In genomic region chr11:57051666-57052562, GRCm38 (mm10) we compare ENCODE assay signal across 10 mouse cellular contexts. TPM values are rescaled to one million over a fixed set of nuclear protein-coding genes. Genes with fewer than 3 reads are reported as not detected.
DNase-seq lines count a peak whose midpoint lies in the region; ATAC-seq and TF ChIP-seq lines count a peak whose summit lies in the region.
"Had no signal": no experiment of that assay in that cellular context is flagged by ENCODE, and none has a peak within 500 bp of the region (broad histone marks: within the 10 kb centered on the region; RNA-seq: fewer than 3 reads in every experiment).

No protein-coding gene starts in this region.

- no peaks in the 10 kb centered on the region for H3K27me3 ChIP-seq in limb, embryonic 14.5 days (ENCODE audit: control insufficient read depth, insufficient read depth, low read length)
- no peaks in the 10 kb centered on the region for H3K27me3 ChIP-seq in limb, embryonic 10.5 days (ENCODE audit: low read depth, poor library complexity, severe bottlenecking)
- H3K27me3 ChIP-seq: neural tube, embryonic 12.5 days had no signal

- WGBS in limb, embryonic 14.5 days: 75% methylated on average over 6 of the region's 6 CpGs
- 85% methylated on average over 6 of the region's 6 CpGs for WGBS in limb, embryonic 10.5 days

- H3K36me3 ChIP-seq in limb, embryonic 14.5 days (ENCODE audit: control insufficient read depth, insufficient read depth, low read length): no peaks in the 10 kb centered on the region
- H3K36me3 ChIP-seq in limb, embryonic 10.5 days: no peaks in the 10 kb centered on the region
- H3K36me3 ChIP-seq: neural tube, embryonic 12.5 days had no signal

- H3K4me2 ChIP-seq in limb, embryonic 14.5 days (replicated peaks; ENCODE audit: low read depth, low read length, severe bottlenecking): no peak overlapping the region
- H3K4me2 ChIP-seq: neural tube, embryonic 12.5 days had no signal

- H3K9ac ChIP-seq in limb, embryonic 14.5 days (ENCODE audit: low read depth, low read length, severe bottlenecking): no peak overlapping the region
- H3K9ac ChIP-seq: neural tube, embryonic 12.5 days had no signal

- no peak overlapping the region for H3K27ac ChIP-seq in limb, embryonic 14.5 days (replicated peaks; ENCODE audit: low read depth, low read length)
- no peak overlapping the region for H3K27ac ChIP-seq in limb, embryonic 10.5 days
- H3K27ac ChIP-seq: neural tube, embryonic 12.5 days had no signal

- H3K4me3 ChIP-seq in limb, embryonic 14.5 days (replicated peaks; ENCODE audit: low read length): no peak overlapping the region
- no peak overlapping the region for H3K4me3 ChIP-seq in limb, embryonic 10.5 days
- H3K4me3 ChIP-seq: neural tube, embryonic 12.5 days had no signal

- no peaks in the 10 kb centered on the region for H3K4me1 ChIP-seq in limb, embryonic 14.5 days (ENCODE audit: control insufficient read depth, insufficient read depth, low read length)
- no peaks in the 10 kb centered on the region for H3K4me1 ChIP-seq in limb, embryonic 10.5 days
- H3K4me1 ChIP-seq: neural tube, embryonic 12.5 days had no signal

- no peak for TF ChIP-seq POLR2A in limb, embryonic 14.5 days (IDR thresholded peaks at IDR 0.05; ENCODE audit: borderline replicate concordance, extremely low read depth, insufficient read depth, insufficient read length)

- no peaks in the 10 kb centered on the region for H3K9me3 ChIP-seq in limb, embryonic 14.5 days (ENCODE audit: control insufficient read depth, low read length)
- no peaks in the 10 kb centered on the region for H3K9me3 ChIP-seq in limb, embryonic 10.5 days (replicated peaks)
- H3K9me3 ChIP-seq: neural tube, embryonic 12.5 days had no signal

- peak; percentile 59 to 69 for DNase-seq in cerebellum, postnatal 10 days
- DNase-seq in cerebellum, adult 18-20 months: no peak
- peak; percentile 65 for DNase-seq in limb, embryonic 14.5 days (ENCODE audit: low spot score)
- no peak for DNase-seq in limb, embryonic 10.5 days (ENCODE audit: low spot score)
- DNase-seq in fibroblast of lung, adult 2 months (ENCODE audit: low read depth): peak; percentile 97
- peak; percentile 68 for DNase-seq in lung, postnatal 10 days
- DNase-seq in frontal cortex, postnatal 10 days (ENCODE audit: low spot score in 2 of 2): no peak

- no peak for ATAC-seq in limb, embryonic 14.5 days (ENCODE audit: low FRiP score, low read depth)
- ATAC-seq in erythroblast, adult 5-6 weeks (replicated peaks; ENCODE audit: low FRiP score, poor library complexity, severe bottlenecking): no peak

RNA-seq across cellular contexts. Expression of gene Gria1, which starts 40.7 kb away (rescaled TPM):
- polyA plus RNA-seq in limb, embryonic 14.5 days (2012; rRNA removed): 2.2 and 2.3 TPM in 2 replicates
- polyA plus RNA-seq in limb, embryonic 14.5 days (2014; fragmentation: Nextera tagmentation; extraction: Ambion mirVana): 1.7 and 2.1 TPM in 2 replicates
- 0.23 and 0.48 TPM in 2 replicates for polyA plus RNA-seq in limb, embryonic 10.5 days (2016; fragmentation: Nextera tagmentation; extraction: Ambion mirVana)
- total RNA-seq in erythroblast, adult 5-6 weeks (2015; ENCODE audit: low replicate concordance): not detected in 2 replicates
- not detected in 2 replicates for total RNA-seq in erythroblast, adult 5-6 weeks (2017; ENCODE audit: low replicate concordance)
- polyA plus RNA-seq: liver, adult 2 months had no signal

Comparison
In these comparisons a context has a peak if more than half of its experiments do, and no peak if none do; other contexts are left out.
1. DNase-seq: peak in cerebellum, postnatal 10 days (2 of 2), limb, embryonic 14.5 days (single experiment), fibroblast of lung, adult 2 months (single experiment) and lung, postnatal 10 days (single experiment); none in cerebellum, adult 18-20 months (0 of 2), limb, embryonic 10.5 days (single experiment) and frontal cortex, postnatal 10 days (0 of 2).